Mouse (Mus musculus): Measurements from ENCODE around the gene Cyp4f40.
"Not testable (repeated sequence)": the region's sequence is repeated elsewhere in the genome, so short reads cannot be mapped to it uniquely, and the experiment has no call there.

Cyp4f40 gene

DNA sequence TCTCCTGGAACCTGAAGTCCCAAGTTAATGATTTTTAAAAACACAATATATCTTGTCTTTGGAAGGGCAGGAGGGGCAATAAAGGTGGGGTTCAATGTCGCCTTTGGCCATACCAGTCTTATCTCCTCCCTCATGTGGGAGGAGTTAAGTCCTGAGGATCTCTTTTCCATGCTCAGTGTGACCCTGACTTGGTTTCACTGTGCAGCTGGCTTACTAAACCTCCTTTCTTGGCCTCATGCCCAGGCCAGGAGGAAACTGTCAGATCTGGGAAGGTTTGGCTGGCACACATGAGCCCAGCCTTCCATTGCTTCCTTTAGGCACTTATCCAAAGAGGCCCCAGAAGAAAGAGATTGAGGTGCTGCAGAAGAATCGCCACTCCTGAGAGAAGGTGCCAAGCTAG lies at the start of gene Cyp4f40:
TSS of gene Cyp4f40 (plus strand) at position 189 of the 400 bp plus-strand sequence.
- DNase-seq (ENCODE audit: low read depth, low spot score): no peak

DNA sequence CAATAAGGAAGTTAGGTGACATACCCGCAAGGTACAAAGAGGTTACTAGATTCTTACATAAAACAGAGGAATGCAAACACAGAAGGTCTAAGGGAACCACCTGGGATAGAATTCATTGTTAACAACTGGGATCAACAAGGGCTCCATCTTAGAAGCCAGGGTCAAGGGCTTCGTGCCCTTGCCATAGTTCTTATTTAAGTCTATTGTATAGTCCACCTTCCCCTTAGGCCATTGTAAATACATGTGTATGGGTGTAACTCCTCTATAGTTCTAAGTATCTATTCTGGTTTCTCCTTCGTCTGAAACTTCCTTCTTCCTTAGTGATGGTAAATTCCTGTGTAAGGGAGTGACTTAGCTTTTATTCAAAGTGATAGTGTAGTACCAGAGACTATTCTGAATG lies 48.5 kb upstream of the Cyp4f40 start:
- not testable (repeated sequence) for DNase-seq (ENCODE audit: low read depth, low spot score)

DNA sequence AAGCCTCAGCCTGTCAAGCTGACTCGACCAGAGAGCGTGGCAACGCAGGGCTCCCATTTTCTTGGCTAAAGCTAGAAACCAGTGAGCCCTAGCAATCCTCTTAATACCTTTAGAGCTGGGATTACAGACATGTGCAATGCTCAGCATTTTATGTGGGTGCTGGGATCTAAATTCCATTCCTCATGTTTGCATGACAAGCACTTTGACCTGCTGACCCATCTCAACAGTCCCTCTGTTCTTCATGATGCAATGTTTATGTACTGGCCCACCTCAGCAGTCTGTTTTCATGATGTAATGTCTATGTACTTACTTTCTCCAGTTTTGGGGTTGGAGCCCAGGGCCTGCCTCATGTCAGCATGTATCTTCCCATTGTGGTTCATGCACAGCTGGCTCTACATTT lies 47.8 kb upstream of the Cyp4f40 start:
- no peak for DNase-seq (ENCODE audit: low read depth, low spot score)

DNA sequence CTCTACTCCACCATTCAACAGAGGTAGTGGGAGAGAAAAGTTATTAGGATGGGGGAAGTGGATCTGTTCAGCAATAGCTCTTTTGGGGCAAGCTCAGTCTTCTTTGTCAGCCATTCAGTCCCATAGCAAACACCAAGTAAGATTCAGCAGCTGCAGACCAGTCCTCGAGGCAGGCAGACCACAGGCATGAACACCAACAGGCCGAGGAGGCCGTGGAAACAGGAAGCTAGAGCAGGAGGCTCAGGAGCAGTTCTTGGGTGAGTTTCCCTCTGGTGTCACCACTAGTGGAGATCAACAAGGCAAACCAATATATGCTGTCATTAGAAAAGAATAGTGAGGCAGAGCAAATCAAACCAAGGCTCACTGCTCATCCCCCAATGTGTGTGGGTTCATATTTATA lies 46.3 kb upstream of the Cyp4f40 start:
- DNase-seq (ENCODE audit: low read depth, low spot score): no peak

DNA sequence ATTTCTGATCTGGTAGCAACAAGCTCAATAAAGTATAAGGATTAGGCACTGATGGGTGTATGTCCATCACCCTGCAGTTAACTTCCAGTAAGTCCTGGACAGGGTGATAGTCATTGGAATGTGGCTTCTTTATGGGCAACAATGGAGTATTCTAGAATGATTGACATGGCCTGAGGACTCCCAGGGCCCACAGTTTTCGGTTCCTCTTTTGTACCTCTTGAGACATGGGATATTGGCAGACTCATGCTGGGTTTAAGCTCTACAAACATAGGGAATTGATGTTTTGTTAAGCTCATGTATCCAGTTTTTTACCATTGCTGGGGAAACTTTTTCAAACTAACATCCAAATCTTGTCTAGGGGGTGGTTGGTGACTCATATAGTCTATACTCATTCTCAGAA lies 41.4 kb upstream of the Cyp4f40 start:
- DNase-seq (ENCODE audit: low read depth, low spot score): no peak

DNA sequence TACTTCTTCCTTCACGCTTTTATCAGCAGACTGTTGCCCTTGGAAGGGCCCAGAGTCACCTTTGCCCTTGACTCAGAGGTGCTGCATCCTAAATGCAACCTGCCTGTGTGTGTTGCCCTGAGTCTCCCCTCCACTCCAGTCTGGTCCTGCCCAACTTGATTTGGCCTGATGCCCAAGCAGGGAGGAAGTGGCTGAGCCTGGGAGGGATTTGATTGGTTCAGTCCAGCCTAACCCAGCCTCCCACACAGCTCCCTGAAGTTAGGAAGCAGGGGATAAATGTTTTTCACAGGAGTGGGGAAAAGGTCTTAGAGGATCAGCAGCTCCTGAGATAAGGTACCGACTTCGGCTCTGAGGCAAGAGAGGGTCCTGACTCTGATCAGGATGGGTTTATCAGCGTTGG lies 37.7 kb upstream of the Cyp4f40 start, which contains the start of gene Cyp4f37:
TSS of gene Cyp4f37 (plus strand) at position 292 of the 400 bp plus-strand sequence.
- not testable (repeated sequence) for DNase-seq (ENCODE audit: low read depth, low spot score)

DNA sequence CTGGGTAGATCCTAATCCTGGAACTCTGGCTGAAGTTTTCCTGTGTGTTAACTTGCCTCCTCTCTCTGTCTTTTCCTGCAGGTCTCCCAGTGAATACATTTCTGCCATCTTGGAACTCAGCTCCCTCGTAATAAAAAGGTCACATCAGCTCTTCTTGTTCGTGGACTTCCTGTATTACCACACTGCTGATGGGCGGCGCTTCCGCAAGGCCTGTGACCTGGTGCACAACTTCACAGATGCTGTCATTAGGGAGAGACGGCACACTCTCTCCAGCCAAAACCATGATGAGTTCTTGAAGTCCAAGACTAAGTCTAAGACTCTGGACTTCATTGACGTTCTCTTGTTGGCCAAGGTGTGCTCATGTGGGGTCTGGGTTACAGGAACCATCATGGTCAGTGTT lies 29.0 kb upstream of the Cyp4f40 start:
- DNase-seq (ENCODE audit: low read depth, low spot score): not testable (repeated sequence)

DNA sequence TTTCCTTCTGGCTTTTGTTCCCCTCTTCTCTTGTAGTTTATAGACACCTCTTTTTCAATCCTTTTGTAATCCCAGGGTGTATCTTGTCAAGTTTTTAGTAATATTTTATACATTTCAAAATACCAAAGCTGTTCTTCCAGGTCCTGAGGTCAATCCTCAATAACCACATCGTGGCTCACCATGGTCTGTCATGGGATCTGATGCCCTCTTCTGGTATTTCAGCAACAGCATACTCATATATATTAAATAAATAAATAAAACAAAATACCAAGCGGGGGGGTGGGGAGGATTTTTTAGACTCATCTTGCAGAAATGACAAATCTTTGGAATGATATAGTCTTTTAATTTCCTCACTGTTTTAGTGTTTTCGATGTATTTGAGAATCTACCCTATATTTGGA lies 26.8 kb upstream of the Cyp4f40 start:
- DNase-seq (ENCODE audit: low read depth, low spot score): no peak

DNA sequence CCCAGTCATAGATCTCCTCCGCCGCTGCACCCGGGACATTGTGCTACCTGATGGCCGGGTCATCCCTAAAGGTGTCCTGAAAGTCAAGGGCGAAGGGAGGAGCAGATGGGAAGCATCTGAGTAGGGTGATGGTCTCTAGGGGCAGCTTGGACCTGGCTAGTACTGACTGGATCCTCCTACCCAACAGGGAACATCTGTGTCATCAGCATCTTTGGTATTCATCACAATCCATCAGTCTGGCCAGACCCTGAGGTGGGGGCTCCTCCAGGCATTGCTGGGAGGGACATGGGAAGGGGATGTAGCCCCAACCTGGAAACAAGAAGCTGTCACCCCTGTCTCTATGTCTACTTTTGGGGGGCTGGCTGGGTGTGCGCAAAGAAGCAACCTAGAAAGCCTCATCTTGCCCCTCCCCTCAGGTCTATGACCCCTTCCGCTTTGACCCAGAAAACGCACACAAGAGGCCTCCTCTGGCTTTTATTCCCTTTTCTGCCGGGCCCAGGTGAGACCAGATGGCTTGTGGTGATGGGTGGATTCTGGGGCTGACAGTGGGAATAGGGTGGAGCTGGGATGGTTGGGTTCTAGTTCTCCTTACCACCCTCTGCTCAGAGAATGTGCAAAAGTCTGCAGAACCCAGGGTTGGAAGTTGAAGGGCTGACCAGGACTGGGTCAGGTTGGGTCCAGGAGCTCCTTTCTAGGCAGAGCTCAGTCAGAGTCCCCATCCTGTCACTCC lies 24.3 kb upstream of the Cyp4f40 start:
- DNase-seq (ENCODE audit: low read depth, low spot score): not testable (repeated sequence)

DNA sequence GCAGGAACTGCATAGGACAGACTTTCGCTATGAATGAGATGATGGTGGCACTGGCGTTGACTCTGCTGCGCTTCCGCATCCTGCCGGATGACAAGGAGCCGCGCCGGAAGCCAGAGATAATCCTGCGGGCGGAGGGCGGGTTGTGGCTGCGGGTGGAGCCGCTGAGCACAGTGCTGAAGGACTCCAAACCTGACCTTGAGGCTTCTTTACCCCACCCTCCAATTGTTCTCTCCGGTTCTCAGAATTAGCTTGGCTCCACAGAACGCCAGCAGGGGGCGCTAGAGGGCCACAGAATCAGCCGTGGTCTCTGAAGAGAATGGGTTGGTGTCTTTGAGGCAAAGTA lies 23.8 kb upstream of the Cyp4f40 start:
- DNase-seq (ENCODE audit: low read depth, low spot score): peak; percentile 85

DNA sequence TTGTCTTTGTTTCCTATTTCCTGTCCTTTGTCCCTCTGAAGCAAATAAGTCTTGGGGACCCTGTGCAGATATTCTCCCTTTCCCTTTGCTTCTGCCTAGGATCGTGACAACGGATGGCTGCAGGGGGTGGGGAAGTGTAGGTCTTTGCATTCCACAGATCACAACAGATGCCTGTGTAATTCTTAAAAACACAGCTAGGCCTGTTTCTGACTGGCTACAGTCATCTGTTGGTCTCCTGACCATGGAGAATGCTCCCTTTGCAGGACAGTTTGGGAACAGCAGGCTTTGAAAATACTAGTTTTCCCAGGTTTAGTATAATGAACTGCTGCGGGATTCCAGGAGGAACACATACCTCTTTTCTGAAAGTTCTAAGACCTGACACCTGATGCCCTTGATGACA lies 22.4 kb upstream of the Cyp4f40 start:
- no peak for DNase-seq (ENCODE audit: low read depth, low spot score)

DNA sequence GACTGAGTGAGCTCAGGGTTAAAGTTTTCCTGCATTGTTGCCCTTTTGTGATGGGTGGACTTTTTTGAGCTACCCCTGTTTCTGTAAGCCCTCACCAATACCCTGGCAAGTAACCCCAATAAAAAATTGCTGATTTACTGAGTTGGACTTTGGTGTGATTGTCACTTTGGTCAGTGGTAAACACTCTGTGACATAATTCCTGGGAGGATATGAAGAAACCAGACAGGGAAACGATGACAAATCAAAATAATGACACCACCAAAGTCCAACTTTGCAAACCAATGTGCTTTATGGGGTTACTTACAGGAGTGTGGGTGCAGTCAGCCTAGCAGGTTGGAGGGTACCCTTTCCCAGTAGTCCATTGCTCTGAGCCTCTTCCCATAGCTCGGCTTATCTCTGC lies 21.5 kb upstream of the Cyp4f40 start:
- DNase-seq (ENCODE audit: low read depth, low spot score): no peak

DNA sequence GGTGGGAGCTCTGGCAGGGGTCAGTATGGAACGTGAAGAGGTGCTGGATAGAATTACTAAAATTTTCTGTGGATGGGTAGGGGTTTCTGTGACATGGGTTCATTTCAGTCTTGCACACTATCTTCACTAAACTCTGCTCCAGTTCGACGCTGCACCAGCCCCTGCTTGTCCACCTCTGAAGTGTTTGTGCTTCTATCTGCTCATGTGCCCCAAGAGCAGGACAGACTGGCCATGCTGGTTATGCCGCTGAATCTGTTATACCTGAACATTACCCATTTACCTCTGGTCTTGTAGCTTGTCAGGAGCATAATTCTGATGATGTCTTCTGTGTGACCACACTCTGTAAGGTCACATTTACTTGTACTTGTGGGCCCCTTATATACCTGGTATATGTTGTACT lies 12.1 kb upstream of the Cyp4f40 start:
- no peak for DNase-seq (ENCODE audit: low read depth, low spot score)

DNA sequence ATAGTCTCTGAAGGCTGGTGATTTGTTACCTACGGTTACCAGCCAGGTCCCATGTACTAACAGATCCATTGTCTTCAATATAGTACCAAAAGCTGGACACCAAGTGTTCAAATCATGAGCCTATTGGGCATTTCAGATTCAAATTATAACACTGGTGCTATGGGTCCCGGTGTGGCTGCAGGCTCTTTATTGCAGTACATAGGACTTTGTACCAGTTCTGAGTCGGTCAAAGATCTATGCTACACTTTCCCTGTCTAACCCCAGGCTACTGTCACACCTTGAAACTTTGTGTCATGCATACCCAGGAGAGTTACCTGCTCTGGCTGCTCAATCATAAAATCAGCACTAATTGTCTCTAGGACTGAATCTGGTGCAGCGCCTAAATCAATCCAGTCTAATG lies 4.8 kb upstream of the Cyp4f40 start:
- DNase-seq (ENCODE audit: low read depth, low spot score): no peak

DNA sequence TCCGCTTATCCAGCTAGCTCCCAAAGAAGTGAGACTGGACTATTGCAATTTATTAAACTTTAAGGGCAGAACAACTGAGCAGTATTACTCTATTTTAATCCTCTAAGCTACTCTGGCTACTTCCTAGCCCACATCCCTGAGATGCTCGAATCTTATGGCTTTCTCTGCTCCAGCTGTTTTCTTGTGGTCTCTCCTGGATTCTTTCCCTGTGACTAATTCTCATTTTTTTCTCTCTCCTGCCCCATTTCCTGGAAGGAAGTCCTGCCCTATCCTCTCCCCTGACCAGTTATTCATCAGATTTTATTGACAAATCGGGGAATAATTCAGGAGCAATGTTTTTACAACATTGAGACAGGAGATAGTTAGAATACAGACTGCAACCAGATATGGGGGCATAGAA lies 1.7 kb upstream of the Cyp4f40 start:
- DNase-seq (ENCODE audit: low read depth, low spot score): no peak

DNA sequence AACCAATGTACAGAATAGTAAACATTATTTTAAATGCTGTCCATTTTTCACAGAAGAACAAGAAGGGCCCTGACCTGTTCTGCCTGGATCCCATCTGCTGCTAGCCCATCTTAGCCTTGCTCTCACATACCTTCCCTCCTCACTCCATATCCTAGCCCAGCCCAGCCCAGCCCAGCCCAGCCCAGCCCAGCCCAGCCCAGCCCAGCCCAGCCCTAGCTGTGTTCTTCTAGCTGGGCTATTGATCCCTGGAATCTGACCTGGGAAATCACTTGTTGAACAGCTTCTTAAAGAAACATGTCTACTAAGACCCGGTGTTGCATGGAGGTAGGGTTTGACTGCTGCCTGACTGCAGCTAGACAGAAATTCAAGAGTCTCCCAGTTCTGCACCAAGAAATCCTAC lies 454 bp upstream of the Cyp4f40 start:
- DNase-seq (ENCODE audit: low read depth, low spot score): no peak

DNA sequence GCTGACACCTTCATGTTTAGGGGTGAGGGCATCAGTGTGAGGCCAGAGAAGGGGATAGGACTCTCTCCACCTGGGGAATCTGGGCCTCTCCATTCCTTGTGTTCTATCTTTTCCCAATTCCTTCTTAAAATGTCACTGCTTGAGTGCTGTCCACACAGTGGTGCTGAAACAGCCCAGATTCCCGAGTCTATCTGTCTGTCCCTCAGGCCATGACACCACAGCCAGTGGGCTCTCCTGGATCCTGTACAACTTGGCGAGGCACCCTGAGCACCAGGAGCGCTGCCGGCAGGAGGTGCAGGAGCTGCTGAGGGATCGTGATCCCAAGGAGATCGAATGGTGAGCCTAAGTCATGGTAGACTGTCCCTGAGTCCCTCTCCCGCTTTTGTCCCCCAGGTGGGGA lies 15.3 kb downstream of the Cyp4f40 start:
- no peak for DNase-seq (ENCODE audit: low read depth, low spot score)

DNA sequence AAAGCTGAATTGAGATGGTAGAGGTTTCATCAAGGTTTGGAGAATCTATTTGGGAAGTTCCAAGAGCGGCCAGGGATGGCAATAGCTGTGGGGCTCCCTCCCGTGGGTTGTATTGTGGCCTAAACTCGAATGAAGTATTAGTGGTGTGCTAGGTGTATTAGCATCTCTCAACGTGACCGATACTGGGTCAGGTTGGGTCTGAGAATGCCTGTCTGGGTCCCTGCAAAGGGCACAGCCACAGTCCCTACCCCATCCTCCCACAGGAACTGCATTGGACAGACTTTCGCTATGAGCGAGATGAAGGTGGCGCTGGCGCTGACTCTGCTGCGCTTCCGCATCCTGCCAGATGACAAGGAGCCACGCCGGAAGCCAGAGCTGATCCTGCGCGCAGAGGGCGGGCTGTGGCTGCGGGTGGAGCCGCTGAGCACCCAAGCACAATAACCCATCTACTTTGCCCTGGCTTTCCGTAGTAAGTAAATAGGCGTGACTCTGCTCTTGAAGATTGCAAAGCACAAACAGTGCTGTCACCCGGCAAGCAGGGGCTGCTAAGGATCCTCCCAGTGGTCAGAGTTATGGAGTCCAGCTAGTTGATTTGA lies 17.4 kb downstream of the Cyp4f40 start:
- no peak for DNase-seq (ENCODE audit: low read depth, low spot score)

DNA sequence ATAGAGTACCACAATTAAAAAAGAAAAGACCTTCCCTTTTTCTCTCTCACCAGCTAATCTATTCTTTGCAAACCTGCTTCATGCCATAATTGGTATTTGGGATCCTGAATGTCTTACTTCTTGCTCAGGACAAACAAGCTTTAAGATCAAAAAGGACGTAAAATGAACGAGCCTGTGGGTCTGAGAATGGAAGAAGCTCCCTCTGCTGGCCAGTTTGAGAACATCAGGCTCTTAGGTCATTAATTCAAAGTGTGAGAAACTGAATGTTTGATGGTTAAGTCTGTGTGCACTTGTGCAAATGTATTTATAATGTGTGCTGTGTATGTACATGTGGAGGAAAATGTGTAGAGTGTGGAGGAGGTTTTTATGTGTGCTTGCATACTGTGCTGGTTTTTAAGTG lies 21.7 kb downstream of the Cyp4f40 start:
- peak; percentile 36 for DNase-seq (ENCODE audit: low read depth, low spot score)

DNA sequence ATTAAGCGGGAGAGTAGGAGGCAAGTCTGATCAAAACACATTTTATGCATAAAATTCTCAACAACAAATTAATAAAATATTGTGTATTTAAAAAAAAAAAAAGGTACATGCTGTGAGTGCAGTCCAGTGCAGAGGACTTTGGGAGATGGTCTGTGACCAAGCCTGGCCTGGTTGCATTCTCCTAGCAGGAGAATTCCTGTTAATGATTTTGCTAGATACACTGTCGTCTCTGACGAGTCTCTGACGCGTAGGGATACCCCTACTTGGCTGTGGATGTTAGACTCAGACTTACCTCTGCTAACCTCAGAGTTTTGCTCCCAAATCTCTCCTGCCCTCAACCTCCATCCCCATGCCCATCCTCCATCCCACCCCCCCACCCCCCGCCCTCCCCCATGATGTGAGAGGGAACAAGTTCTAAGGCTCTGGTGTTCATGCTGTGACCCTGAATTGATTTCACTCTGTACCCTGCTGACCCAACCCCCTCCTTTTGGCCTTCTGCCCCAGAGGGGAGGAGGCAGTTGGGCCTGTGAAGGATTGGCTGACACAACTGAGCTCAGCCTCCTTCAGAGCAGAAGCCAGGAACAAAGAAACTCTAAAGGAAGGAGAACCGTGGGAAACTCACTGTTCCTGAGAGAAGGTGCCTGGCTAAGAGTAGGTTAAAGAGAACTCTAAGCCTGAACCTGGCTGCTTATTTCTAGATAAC lies 26.5 kb downstream of the Cyp4f40 start, which contains the start of gene Cyp4f15:
TSS of gene Cyp4f15 (plus strand) at position 580 of the 703 bp plus-strand sequence.
- DNase-seq (ENCODE audit: low read depth, low spot score): no peak

DNA sequence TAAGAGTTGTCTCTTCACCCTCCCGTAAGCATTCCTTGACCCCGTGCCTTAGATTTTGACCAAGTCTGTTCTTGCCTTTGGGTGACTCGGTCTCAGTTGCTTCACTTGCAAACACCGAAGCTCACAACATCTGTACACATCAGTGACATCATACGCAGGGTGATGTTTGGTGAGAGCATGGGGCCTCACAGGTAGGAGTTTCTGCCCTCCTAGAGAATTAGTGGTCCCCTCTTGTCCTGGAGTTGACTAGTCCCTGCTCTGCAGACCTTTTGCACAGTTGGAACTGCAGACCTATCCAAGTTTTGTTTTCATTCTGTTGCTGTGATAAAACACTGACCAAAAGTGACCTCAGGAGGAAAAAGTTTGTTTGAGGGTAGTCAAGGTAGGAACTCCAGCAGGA lies 28.0 kb downstream of the Cyp4f40 start:
- DNase-seq (ENCODE audit: low read depth, low spot score): no peak

DNA sequence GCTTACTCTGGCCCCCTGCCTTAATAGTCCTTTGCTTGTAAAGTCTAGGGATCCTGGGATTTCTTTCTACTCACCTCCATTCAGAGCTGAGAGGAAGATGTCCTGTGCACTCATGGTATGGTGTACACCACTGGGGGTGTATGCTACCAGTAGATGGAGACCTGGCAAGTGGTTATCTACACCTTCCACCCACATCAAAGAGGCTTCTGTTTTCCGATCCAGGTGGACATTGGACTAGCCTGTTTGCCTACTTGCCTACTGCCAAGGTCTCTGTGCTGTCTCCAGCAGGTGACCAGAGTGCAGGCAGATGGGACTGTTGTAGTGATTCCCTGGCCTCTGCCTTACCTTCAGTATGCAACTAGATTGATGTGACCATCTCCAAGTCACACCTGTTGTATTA lies 32.3 kb downstream of the Cyp4f40 start:
- DNase-seq (ENCODE audit: low read depth, low spot score): no peak

DNA sequence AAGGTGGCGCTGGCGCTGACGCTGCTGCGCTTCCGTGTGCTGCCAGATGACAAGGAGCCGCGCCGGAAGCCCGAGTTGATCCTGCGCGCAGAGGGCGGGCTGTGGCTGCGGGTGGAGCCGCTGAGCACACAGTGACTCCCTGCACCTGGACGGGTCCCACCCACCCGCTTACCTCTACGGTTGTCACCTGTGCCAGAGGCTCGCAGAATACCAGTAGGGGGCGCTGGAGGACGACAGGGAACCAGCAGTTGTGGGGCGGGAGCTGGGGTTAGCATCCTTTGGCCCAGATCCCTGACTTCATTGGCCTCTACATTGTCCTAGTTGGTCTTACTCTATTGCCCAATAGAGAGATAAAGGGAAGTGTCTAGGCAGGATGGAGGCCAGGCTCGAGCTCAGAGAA lies 44.1 kb downstream of the Cyp4f40 start:
- no peak for DNase-seq (ENCODE audit: low read depth, low spot score)
